Mouse (Mus musculus): ENCODE data around the gene Vmn1r19.
"Not testable (repeated sequence)": the region's sequence is repeated elsewhere in the genome, so short reads cannot be mapped to it uniquely, and the experiment has no call there.

Vmn1r19 gene

GRCm38 (mm10) chr6:57403480-57403879, at the start of gene Vmn1r19:
Vmn1r19 (plus strand) TSS chr6:57403780.
- not testable (repeated sequence) for DNase-seq (ENCODE audit: low read depth, low spot score)

GRCm38 (mm10) chr6:57356864-57357263, 46.7 kb upstream of the Vmn1r19 start:
- no peak for DNase-seq (ENCODE audit: low read depth, low spot score)

- DNase-seq (ENCODE audit: low read depth, low spot score) = no peak
Observed at GRCm38 (mm10) chr6:57363627-57364026, 40.0 kb upstream of the Vmn1r19 start, which contains the start of gene Vmn1r17. Vmn1r17 (minus strand) TSS chr6:57363727.

GRCm38 (mm10) chr6:57365866-57366265, 37.7 kb upstream of the Vmn1r19 start:
- not testable (repeated sequence) for DNase-seq (ENCODE audit: low read depth, low spot score)

GRCm38 (mm10) chr6:57367496-57367895, 36.1 kb upstream of the Vmn1r19 start:
- no peak for DNase-seq (ENCODE audit: low read depth, low spot score)

GRCm38 (mm10) chr6:57395683-57396082, 7.9 kb upstream of the Vmn1r19 start, which contains the start of gene Vmn1r18:
Vmn1r18 (minus strand) TSS chr6:57395783.
- no peak for DNase-seq (ENCODE audit: low read depth, low spot score)

- no peak for DNase-seq (ENCODE audit: low read depth, low spot score)
Observed at GRCm38 (mm10) chr6:57428630-57429029, 25.1 kb downstream of the Vmn1r19 start, which contains the start of gene Vmn1r20. Vmn1r20 (plus strand) TSS chr6:57428930.

GRCm38 (mm10) chr6:57431196-57431595, 27.6 kb downstream of the Vmn1r19 start:
- DNase-seq (ENCODE audit: low read depth, low spot score) = peak; percentile 28
